Mouse (Mus musculus): ENCODE results near the gene Smarca5. TPM values are rescaled to one million over a fixed set of nuclear protein-coding genes. Genes with fewer than 3 reads are reported as not detected.

Gene Smarca5
- polyA plus RNA-seq, 1 experiment from 2014 or later = 77.8 TPM

GRCm38 (mm10) chr8:80657639-80658038 is 81.7 kb downstream of the Smarca5 start:
- ATAC-seq (replicated peaks) = no peak
- 52% methylated on average over 4 of the region's 4 CpGs for WGBS

More at GRCm38 (mm10) chr8:80657639-80658038, 81.7 kb downstream of the Smarca5 start:
- Histone ChIP-seq H3K4me3 (no peak overlapping the region), H3K27me3 (no peaks in the 10 kb centered on the region), H3K36me3 (no peaks in the 10 kb centered on the region), H3K4me1 (no peaks in the 10 kb centered on the region), H3K9me3 (no peaks in the 10 kb centered on the region), H3K9ac (replicated peaks) (no peak overlapping the region), H3K4me2 (replicated peaks) (no peak overlapping the region), H3K27ac (replicated peaks) (no peak overlapping the region)

Other genes with a start within 250 kb of the Smarca5 start
- 2.5 and 4.2 TPM in 2 replicates for gene Gypa, start 245.7 kb downstream of the Smarca5 start, polyA plus RNA-seq (2015; fragmentation: Nextera tagmentation; extraction: Ambion mirVana)
- gene Frem3, start 128.4 kb downstream of the Smarca5 start, polyA plus RNA-seq (2015; fragmentation: Nextera tagmentation; extraction: Ambion mirVana) = 0.03 and 0.08 TPM in 2 replicates
- 12.0 and 13.6 TPM in 2 replicates for gene Gab1, start 141.0 kb upstream of the Smarca5 start, polyA plus RNA-seq (2015; fragmentation: Nextera tagmentation; extraction: Ambion mirVana)

Data from forebrain, embryonic 15.5 days (tissue).